Mouse (Mus musculus) kidney, postnatal 0 days (tissue): ENCODE data around the gene Tmem35b. TPM values are rescaled to one million over a fixed set of nuclear protein-coding genes. Genes with fewer than 3 reads are reported as not detected.

Experiments
- ATAC-seq: fragments of 200-750 bp; cut with Nextera tagmentation; replicated peaks from 2 replicates; pipeline ENCODE4 v1.8.0; 2017; ENCODE audit warnings: low read depth, moderate number of reproducible peaks, moderate TSS enrichment, moderate library complexity; ENCODE audit not compliant: low FRiP score
- DNase-seq: peaks from one replicate; pipeline ENCODE4 v3.0.0-alpha.2; 2016; ENCODE audit warnings: low spot score
- H3K27ac ChIP-seq: fragments of 300-500 bp; sonication (generic); 2 replicates; pipeline ENCODE4 v1.5.1; 2014; ENCODE audit warnings: mild to moderate bottlenecking
- H3K27me3 ChIP-seq: fragments of 300-500 bp; sonication (generic); 2 replicates; pipeline ENCODE4 v1.6.1; 2014; ENCODE audit warnings: low read length, mixed read lengths; ENCODE audit not compliant: insufficient read depth
- H3K36me3 ChIP-seq: fragments of 300-500 bp; sonication (generic); 2 replicates; pipeline ENCODE4 v1.6.1; 2014; ENCODE audit warnings: low read length, mixed read lengths; ENCODE audit not compliant: insufficient read depth
- H3K4me1 ChIP-seq: fragments of 300-500 bp; sonication (generic); replicated peaks from 2 replicates; pipeline ENCODE4 v1.6.1; 2014; ENCODE audit warnings: antibody characterized with exemption, low read length, mixed read lengths; ENCODE audit not compliant: insufficient read depth
- H3K4me2 ChIP-seq: fragments of 300-500 bp; sonication (generic); 2 replicates; pipeline ENCODE4 v1.6.1; 2014; ENCODE audit warnings: mild to moderate bottlenecking, low read length, moderate library complexity, mixed read lengths
- H3K4me3 ChIP-seq: fragments of 300-500 bp; sonication (generic); replicated peaks from 2 replicates; pipeline ENCODE4 v1.5.1; 2014; ENCODE audit warnings: low read depth, low read length
- H3K9ac ChIP-seq: fragments of 300-500 bp; sonication (generic); 2 replicates; pipeline ENCODE4 v1.6.1; 2014; ENCODE audit warnings: low read depth, low read length
- H3K9me3 ChIP-seq: fragments of 300-500 bp; sonication (generic); replicated peaks from 2 replicates; pipeline ENCODE4 v1.6.1; 2016; ENCODE audit warnings: low read length, inconsistent platforms, mixed read lengths
- CTCF ChIP-seq: IDR thresholded peaks from 2 replicates; pipeline ENCODE4 v1.5.1; 2016; ENCODE audit warnings: antibody characterized with exemption, low read depth, mild to moderate bottlenecking, moderate library complexity
- WGBS: fragments of 180-500 bp; shearing (Covaris S2); extraction: QIAGEN DNeasy Blood & Tissue Kit; methylation state at CpG from one replicate; pipeline ENCODE4 v1.1.7; 2014; 5-methylcytosine and 5-hydroxymethylcytosine counted together
- polyA plus RNA-seq: library from polyadenylated mRNA; unstranded; fragments of >200 nt; fragmentation: Nextera tagmentation; extraction: Ambion mirVana; gene quantifications from 2 replicates; pipeline ENCODE4 v1.2.1, GENCODE M21; 2015

Tmem35b gene
- polyA plus RNA-seq, 1 experiment from 2014 or later, result 33.2 TPM

DNA sequence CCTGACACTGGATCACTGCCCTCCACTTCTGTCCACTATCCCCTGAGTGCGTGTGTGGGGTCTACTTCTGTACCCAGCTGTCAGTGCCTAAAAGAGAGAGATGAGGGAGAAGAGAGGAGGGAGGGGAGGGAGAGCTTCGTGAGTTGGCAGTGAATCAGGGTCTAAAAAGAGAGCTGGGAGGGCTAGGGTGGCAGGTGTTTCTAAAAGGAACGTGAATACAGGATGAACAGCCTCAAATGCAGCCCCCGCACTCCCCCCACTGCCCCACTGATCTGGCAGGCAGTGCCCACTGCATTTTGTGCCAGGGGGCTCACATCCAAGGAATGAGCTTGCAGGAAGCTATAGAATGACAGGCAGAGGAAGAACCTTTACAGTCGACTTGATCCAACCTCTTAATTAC lies 47.4 kb downstream of the Tmem35b start:
- no peak overlapping the region for H3K4me2 ChIP-seq
- 48% methylated on average over 5 of the region's 5 CpGs for WGBS
- DNase-seq (no peak), ATAC-seq (no peak)
- H3K27me3 ChIP-seq, result peaks cover 33% of the 10 kb centered on the region
- TF ChIP-seq CTCF, result no peak
- H3K4me3 ChIP-seq, result no peak overlapping the region
- no peak overlapping the region for H3K9ac ChIP-seq
- H3K9me3 ChIP-seq, result no peaks in the 10 kb centered on the region
- H3K4me1 ChIP-seq, result peaks cover 11% of the 10 kb centered on the region
- H3K36me3 ChIP-seq, result no peaks in the 10 kb centered on the region
- H3K27ac ChIP-seq, result no peak overlapping the region

DNA sequence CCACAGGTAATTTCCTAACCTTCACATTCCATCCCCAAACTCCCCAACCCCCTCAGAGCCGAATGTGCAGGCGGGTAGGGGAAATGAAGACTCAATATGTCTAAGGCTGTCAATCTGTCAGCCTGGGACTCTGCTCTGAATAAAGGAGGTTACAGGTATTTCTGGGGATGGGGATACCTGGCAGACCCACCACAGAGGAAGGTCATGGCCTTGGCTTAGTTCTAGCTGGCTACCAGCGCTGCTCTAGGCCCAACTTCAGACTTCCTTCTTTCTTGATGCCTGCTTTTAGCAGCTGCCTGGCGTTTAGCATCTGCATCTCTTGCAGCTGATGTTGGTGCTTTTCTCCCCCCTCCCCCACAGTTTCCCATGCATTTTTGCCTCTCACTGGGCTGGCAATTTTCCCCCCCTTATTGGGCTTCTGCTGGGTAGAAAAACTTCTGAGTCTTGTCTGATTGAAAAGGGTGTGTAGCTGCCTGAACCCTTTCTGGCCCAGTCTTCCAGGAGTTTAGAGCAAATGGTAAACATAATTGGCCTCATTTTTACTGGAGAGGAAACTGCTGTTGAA lies 47.9 kb downstream of the Tmem35b start:
- peaks cover 11% of the 10 kb centered on the region for H3K4me1 ChIP-seq
- H3K9me3 ChIP-seq, result no peaks in the 10 kb centered on the region
- H3K9ac ChIP-seq, result no peak overlapping the region
- no peak overlapping the region for H3K4me2 ChIP-seq
- WGBS, result 60% methylated on average over 4 of the region's 4 CpGs
- TF ChIP-seq CTCF, result no peak
- H3K4me3 ChIP-seq, result no peak overlapping the region
- H3K27ac ChIP-seq, result no peak overlapping the region
- H3K36me3 ChIP-seq, result no peaks in the 10 kb centered on the region
- ATAC-seq (no peak), DNase-seq (no peak)
- peaks cover 33% of the 10 kb centered on the region for H3K27me3 ChIP-seq

GRCm38 (mm10) chr4:127172119-127172518 lies 48.6 kb downstream of the Tmem35b start:
- Histone ChIP-seq H3K9ac (no peak overlapping the region), H3K27me3 (peaks cover 29% of the 10 kb centered on the region), H3K27ac (no peak overlapping the region), H3K4me2 (no peak overlapping the region), H3K9me3 (no peaks in the 10 kb centered on the region), H3K36me3 (no peaks in the 10 kb centered on the region), H3K4me3 (no peak overlapping the region), H3K4me1 (peaks cover 11% of the 10 kb centered on the region)
- 32% methylated on average over 7 of the region's 7 CpGs for WGBS
- TF ChIP-seq CTCF, result no peak
- no peak for ATAC-seq
- DNase-seq, result no peak

DNA sequence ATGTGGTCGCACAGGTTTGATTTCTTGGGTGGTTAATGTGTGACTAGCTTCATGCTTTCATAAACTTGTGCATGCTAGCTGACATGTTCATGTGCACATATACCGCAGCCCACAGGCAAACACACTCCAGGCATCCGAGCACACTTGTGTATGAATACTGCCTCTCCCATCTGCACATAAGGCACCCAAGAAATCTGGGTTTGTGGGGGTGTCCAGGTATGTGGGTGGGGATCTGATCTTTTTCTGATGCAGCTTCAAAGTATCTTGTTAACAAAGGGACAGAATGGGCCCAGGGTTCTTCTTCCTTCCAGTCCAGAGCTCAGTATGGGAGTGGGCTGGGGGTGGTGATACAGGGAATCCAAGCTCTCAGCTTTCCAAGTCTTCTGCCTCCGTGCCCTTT lies 49.1 kb downstream of the Tmem35b start:
- Histone ChIP-seq H3K36me3 (no peaks in the 10 kb centered on the region), H3K4me3 (no peak overlapping the region), H3K9ac (no peak overlapping the region), H3K9me3 (no peaks in the 10 kb centered on the region), H3K27me3 (peaks cover 26% of the 10 kb centered on the region), H3K27ac (no peak overlapping the region), H3K4me1 (peaks cover 11% of the 10 kb centered on the region), H3K4me2 (no peak overlapping the region)
- TF ChIP-seq CTCF, result no peak
- DNase-seq (no peak), ATAC-seq (no peak)
- 54% methylated on average over 4 of the region's 4 CpGs for WGBS

- no peak overlapping the region for H3K27ac ChIP-seq
Observed at GRCm38 (mm10) chr4:127173461-127173860, 50.0 kb downstream of the Tmem35b start.

GRCm38 (mm10) chr4:127174075-127174899 lies 50.8 kb downstream of the Tmem35b start:
- H3K9me3 ChIP-seq, result no peaks in the 10 kb centered on the region
- peaks cover 3% of the 10 kb centered on the region; the same call in 1 of the 2 replicates for H3K4me1 ChIP-seq
- H3K27me3 ChIP-seq, result peaks cover 13% of the 10 kb centered on the region
- H3K9ac ChIP-seq, result no peak overlapping the region
- no peaks in the 10 kb centered on the region for H3K36me3 ChIP-seq
- no peak for TF ChIP-seq CTCF
- ATAC-seq (no peak), DNase-seq (no peak)
- WGBS, result 51% methylated on average over 8 of the region's 8 CpGs
- no peak overlapping the region for H3K27ac ChIP-seq
- no peak overlapping the region for H3K4me3 ChIP-seq
- H3K4me2 ChIP-seq, result no peak overlapping the region

More at GRCm38 (mm10) chr4:127173461-127173860, 50.0 kb downstream of the Tmem35b start:
- no peaks in the 10 kb centered on the region for H3K9me3 ChIP-seq
- peaks cover 17% of the 10 kb centered on the region for H3K27me3 ChIP-seq
- H3K36me3 ChIP-seq, result no peaks in the 10 kb centered on the region
- peaks cover 7% of the 10 kb centered on the region; the same call in 1 of the 2 replicates for H3K4me1 ChIP-seq
- WGBS, result 2% methylated on average over 8 of the region's 8 CpGs
- H3K9ac ChIP-seq, result no peak overlapping the region
- no peak overlapping the region for H3K4me2 ChIP-seq
- peak; percentile 87 for DNase-seq
- H3K4me3 ChIP-seq, result no peak overlapping the region
- no peak for ATAC-seq
- TF ChIP-seq CTCF, result peak; percentile 21; the same call in 1 of the 2 replicates
